24 mouse cellular contexts compared by ENCODE assay signal in genomic region chr10:73931185-73931584, GRCm38 (mm10).
DNase-seq lines count a peak whose midpoint lies in the region; ATAC-seq and TF ChIP-seq lines count a peak whose summit lies in the region.
"Had no signal": no experiment of that assay in that cellular context is flagged by ENCODE, and none has a peak within 500 bp of the region (broad histone marks: within the 10 kb centered on the region; RNA-seq: fewer than 3 reads in every experiment).

No protein-coding gene starts in this region.

- H3K9ac ChIP-seq in forebrain, embryonic 14.5 days (ENCODE audit: low read length): no peak overlapping the region
- H3K9ac ChIP-seq in hindbrain, postnatal 0 days (replicated peaks; ENCODE audit: low read length): no peak overlapping the region
- no peak overlapping the region for H3K9ac ChIP-seq in hindbrain, embryonic 12.5 days
- H3K9ac ChIP-seq in midbrain, embryonic 14.5 days (replicated peaks; ENCODE audit: low read length): no peak overlapping the region
- H3K9ac ChIP-seq in midbrain, embryonic 16.5 days (ENCODE audit: low read depth, low read length): no peak overlapping the region
- H3K9ac ChIP-seq in neural tube, embryonic 14.5 days (replicated peaks; ENCODE audit: low read depth, low read length): no peak overlapping the region
- H3K9ac ChIP-seq: heart, embryonic 13.5 days; liver, embryonic 13.5 days had no signal

- no peak for DNase-seq in forebrain, embryonic 14.5 days (ENCODE audit: low spot score)
- DNase-seq in forebrain, embryonic 10.5 days (ENCODE audit: extremely low spot score, low spot score): no peak
- no peak for DNase-seq in hindbrain, postnatal 0 days (ENCODE audit: low spot score)
- DNase-seq in midbrain, embryonic 14.5 days: no peak
- DNase-seq in cerebellum, adult 9-10 months: no peak
- DNase-seq: adrenal gland, postnatal 36 days; B cell, adult 2 months; heart, postnatal 14 days; kidney, adult 9 months; kidney, postnatal 25 days; liver, embryonic 13.5 days; lung, adult 2 months; lung, postnatal 14 days; right cerebral cortex, postnatal 14 days had no signal

- no peak overlapping the region for H3K27ac ChIP-seq in forebrain, embryonic 14.5 days (ENCODE audit: low read depth, low read length)
- no peak overlapping the region for H3K27ac ChIP-seq in forebrain, embryonic 10.5 days
- H3K27ac ChIP-seq in hindbrain, postnatal 0 days: no peak overlapping the region
- H3K27ac ChIP-seq in hindbrain, embryonic 12.5 days: no peak overlapping the region
- H3K27ac ChIP-seq in midbrain, embryonic 14.5 days (replicated peaks; ENCODE audit: low read depth, low read length): no peak overlapping the region
- no peak overlapping the region for H3K27ac ChIP-seq in midbrain, embryonic 16.5 days (ENCODE audit: low read length)
- H3K27ac ChIP-seq in neural tube, embryonic 14.5 days (ENCODE audit: low read depth, low read length): no peak overlapping the region
- H3K27ac ChIP-seq: heart, embryonic 13.5 days; layer of hippocampus, adult 2 months; liver, embryonic 13.5 days had no signal

- no peaks in the 10 kb centered on the region for H3K27me3 ChIP-seq in forebrain, embryonic 14.5 days (replicated peaks; ENCODE audit: control insufficient read depth, insufficient read depth, low read length)
- H3K27me3 ChIP-seq in forebrain, embryonic 10.5 days (ENCODE audit: poor library complexity, severe bottlenecking): no peaks in the 10 kb centered on the region
- no peaks in the 10 kb centered on the region for H3K27me3 ChIP-seq in hindbrain, postnatal 0 days (ENCODE audit: insufficient read depth, low read length)
- H3K27me3 ChIP-seq in hindbrain, embryonic 12.5 days: no peaks in the 10 kb centered on the region
- no peaks in the 10 kb centered on the region for H3K27me3 ChIP-seq in midbrain, embryonic 14.5 days (ENCODE audit: control insufficient read depth, insufficient read depth, low read length)
- H3K27me3 ChIP-seq in midbrain, embryonic 16.5 days (ENCODE audit: control insufficient read depth, insufficient read depth, low read depth, low read length): no peaks in the 10 kb centered on the region
- no peaks in the 10 kb centered on the region for H3K27me3 ChIP-seq in neural tube, embryonic 14.5 days (ENCODE audit: control insufficient read depth, insufficient read depth, low read length)
- H3K27me3 ChIP-seq: CH12.LX; heart, embryonic 13.5 days; liver, embryonic 13.5 days; Patski had no signal

- H3K36me3 ChIP-seq in forebrain, embryonic 14.5 days (ENCODE audit: control insufficient read depth, insufficient read depth, low read length): no peaks in the 10 kb centered on the region
- H3K36me3 ChIP-seq in forebrain, embryonic 10.5 days (replicated peaks): no peaks in the 10 kb centered on the region
- H3K36me3 ChIP-seq in hindbrain, postnatal 0 days (ENCODE audit: insufficient read depth, low read length): no peaks in the 10 kb centered on the region
- H3K36me3 ChIP-seq in hindbrain, embryonic 12.5 days: no peaks in the 10 kb centered on the region
- H3K36me3 ChIP-seq in midbrain, embryonic 14.5 days (ENCODE audit: control insufficient read depth, insufficient read depth, low read length): no peaks in the 10 kb centered on the region
- no peaks in the 10 kb centered on the region for H3K36me3 ChIP-seq in midbrain, embryonic 16.5 days (ENCODE audit: control insufficient read depth, insufficient read depth, low read length)
- no peaks in the 10 kb centered on the region for H3K36me3 ChIP-seq in neural tube, embryonic 14.5 days (ENCODE audit: control insufficient read depth, insufficient read depth, low read length)
- H3K36me3 ChIP-seq: G1E; heart, embryonic 13.5 days; liver, embryonic 13.5 days had no signal

- no peak for TF ChIP-seq CTCF in hindbrain, postnatal 0 days (IDR thresholded peaks at IDR 0.05; ENCODE audit: low read depth)

- ATAC-seq in forebrain, embryonic 14.5 days: peak; percentile 26
- 0 out of 2 replicates have a peak, but pooled peaks have one; percentile 27 for ATAC-seq in hindbrain, postnatal 0 days
- no peak; the same call in 1 of the 2 replicates for ATAC-seq in hindbrain, embryonic 12.5 days (ENCODE audit: low FRiP score)
- ATAC-seq in midbrain, embryonic 14.5 days (ENCODE audit: low FRiP score, low TSS enrichment): peak; percentile 8; the same call in 1 of the 2 replicates
- no peak for ATAC-seq in midbrain, embryonic 16.5 days
- peak; percentile 6; the same call in 1 of the 2 replicates for ATAC-seq in neural tube, embryonic 14.5 days (ENCODE audit: low read depth)
- ATAC-seq: hindbrain, embryonic 16.5 days; intestine, embryonic 16.5 days; Patski had no signal

- no peak overlapping the region for H3K4me2 ChIP-seq in forebrain, embryonic 14.5 days (ENCODE audit: low read length)
- H3K4me2 ChIP-seq in hindbrain, postnatal 0 days (ENCODE audit: low read depth, low read length): no peak overlapping the region
- no peak overlapping the region for H3K4me2 ChIP-seq in hindbrain, embryonic 12.5 days (replicated peaks)
- no peak overlapping the region for H3K4me2 ChIP-seq in midbrain, embryonic 14.5 days (ENCODE audit: low read length)
- no peak overlapping the region for H3K4me2 ChIP-seq in midbrain, embryonic 16.5 days (ENCODE audit: low read length)
- H3K4me2 ChIP-seq in neural tube, embryonic 14.5 days (ENCODE audit: low read depth, low read length): no peak overlapping the region
- H3K4me2 ChIP-seq: heart, embryonic 13.5 days; liver, embryonic 13.5 days had no signal

- no peaks in the 10 kb centered on the region for H3K4me1 ChIP-seq in forebrain, embryonic 14.5 days (ENCODE audit: control insufficient read depth, insufficient read depth, low read length)
- H3K4me1 ChIP-seq in forebrain, embryonic 10.5 days: no peaks in the 10 kb centered on the region
- H3K4me1 ChIP-seq in hindbrain, postnatal 0 days (ENCODE audit: insufficient read depth, low read length): no peaks in the 10 kb centered on the region
- H3K4me1 ChIP-seq in hindbrain, embryonic 12.5 days: no peaks in the 10 kb centered on the region
- no peaks in the 10 kb centered on the region for H3K4me1 ChIP-seq in midbrain, embryonic 14.5 days (ENCODE audit: control insufficient read depth, insufficient read depth, low read length)
- no peaks in the 10 kb centered on the region for H3K4me1 ChIP-seq in midbrain, embryonic 16.5 days (ENCODE audit: control insufficient read depth, insufficient read depth, low read length)
- no peaks in the 10 kb centered on the region for H3K4me1 ChIP-seq in neural tube, embryonic 14.5 days (ENCODE audit: control insufficient read depth, insufficient read depth, low read length)
- H3K4me1 ChIP-seq: heart, embryonic 13.5 days; liver, embryonic 13.5 days had no signal

- no peak overlapping the region for H3K4me3 ChIP-seq in forebrain, embryonic 14.5 days (ENCODE audit: low read depth, low read length)
- no peak overlapping the region for H3K4me3 ChIP-seq in forebrain, embryonic 10.5 days
- H3K4me3 ChIP-seq in hindbrain, postnatal 0 days (ENCODE audit: low read length): no peak overlapping the region
- H3K4me3 ChIP-seq in hindbrain, embryonic 12.5 days: no peak overlapping the region
- H3K4me3 ChIP-seq in midbrain, embryonic 14.5 days (replicated peaks; ENCODE audit: low read depth, low read length): no peak overlapping the region
- H3K4me3 ChIP-seq in midbrain, embryonic 16.5 days (ENCODE audit: low read depth, low read length): no peak overlapping the region
- H3K4me3 ChIP-seq in neural tube, embryonic 14.5 days (ENCODE audit: low read depth, low read length): no peak overlapping the region
- H3K4me3 ChIP-seq: heart, embryonic 13.5 days; layer of hippocampus, adult 2 months; liver, embryonic 13.5 days had no signal

- H3K9me3 ChIP-seq in forebrain, embryonic 14.5 days (replicated peaks; ENCODE audit: control insufficient read depth, low read length): no peaks in the 10 kb centered on the region
- H3K9me3 ChIP-seq in forebrain, embryonic 10.5 days: no peaks in the 10 kb centered on the region
- no peaks in the 10 kb centered on the region for H3K9me3 ChIP-seq in hindbrain, postnatal 0 days (ENCODE audit: low read length)
- H3K9me3 ChIP-seq in hindbrain, embryonic 12.5 days (replicated peaks): no peaks in the 10 kb centered on the region
- H3K9me3 ChIP-seq in midbrain, embryonic 14.5 days (ENCODE audit: control insufficient read depth, low read length): no peaks in the 10 kb centered on the region
- H3K9me3 ChIP-seq in midbrain, embryonic 16.5 days (replicated peaks; ENCODE audit: control insufficient read depth, low read length, poor library complexity, severe bottlenecking): no peaks in the 10 kb centered on the region
- H3K9me3 ChIP-seq in neural tube, embryonic 14.5 days (ENCODE audit: control insufficient read depth, low read length): no peaks in the 10 kb centered on the region
- H3K9me3 ChIP-seq: heart, embryonic 13.5 days; liver, embryonic 13.5 days had no signal

Comparison
In these comparisons a context has a peak if more than half of its experiments do, and no peak if none do; other contexts are left out.
1. ATAC-seq: peak in forebrain, embryonic 14.5 days (single experiment), hindbrain, postnatal 0 days (single experiment), midbrain, embryonic 14.5 days (single experiment) and neural tube, embryonic 14.5 days (single experiment); none in hindbrain, embryonic 12.5 days (single experiment) and midbrain, embryonic 16.5 days (single experiment).